Mouse (Mus musculus): ENCODE data around the gene Ehd2.

The Ehd2 gene

DNA sequence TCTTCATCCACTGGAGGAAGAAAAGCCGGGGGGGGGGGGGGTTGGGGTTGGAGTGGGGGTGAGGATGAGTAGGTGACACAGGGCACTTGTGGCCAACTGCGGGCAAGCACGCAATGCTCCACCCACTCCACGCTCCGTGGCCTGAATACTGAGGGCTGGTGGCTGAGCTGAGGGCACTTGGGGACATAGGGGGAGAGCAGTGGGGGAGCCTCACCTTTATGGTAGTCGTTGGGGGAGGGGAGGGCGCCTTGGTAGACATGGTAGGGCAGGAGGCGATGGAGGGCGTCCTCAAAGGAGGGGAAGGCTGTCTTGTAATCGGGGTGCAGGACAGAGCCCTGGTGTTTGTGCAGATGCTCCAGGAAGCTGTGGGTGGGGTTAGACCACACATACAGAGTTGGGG, 8.1 kb upstream of the Ehd2 start:
- no peak for DNase-seq (ENCODE audit: low spot score)

DNA sequence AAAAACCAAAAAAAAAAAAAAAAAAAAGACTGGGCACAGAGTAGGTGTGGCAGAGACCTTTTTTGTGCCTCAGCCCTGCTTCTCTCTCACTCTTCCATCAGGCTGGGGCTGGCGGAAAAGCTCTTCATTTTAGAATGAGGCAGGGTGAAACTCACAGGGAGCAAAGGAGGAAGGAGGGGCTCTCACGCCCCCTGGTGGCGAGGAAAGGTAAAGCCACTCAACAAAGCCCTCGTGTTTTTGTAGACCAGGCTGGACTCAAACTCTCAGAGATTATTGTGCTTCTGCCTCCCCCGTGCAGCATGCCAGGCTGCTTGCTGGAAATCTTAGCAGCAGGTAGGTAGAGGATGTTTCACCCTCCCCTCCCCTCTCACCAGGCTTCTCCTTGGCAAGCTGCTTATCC, 7.3 kb upstream of the Ehd2 start:
- peak; percentile 61 for DNase-seq (ENCODE audit: low spot score)

DNA sequence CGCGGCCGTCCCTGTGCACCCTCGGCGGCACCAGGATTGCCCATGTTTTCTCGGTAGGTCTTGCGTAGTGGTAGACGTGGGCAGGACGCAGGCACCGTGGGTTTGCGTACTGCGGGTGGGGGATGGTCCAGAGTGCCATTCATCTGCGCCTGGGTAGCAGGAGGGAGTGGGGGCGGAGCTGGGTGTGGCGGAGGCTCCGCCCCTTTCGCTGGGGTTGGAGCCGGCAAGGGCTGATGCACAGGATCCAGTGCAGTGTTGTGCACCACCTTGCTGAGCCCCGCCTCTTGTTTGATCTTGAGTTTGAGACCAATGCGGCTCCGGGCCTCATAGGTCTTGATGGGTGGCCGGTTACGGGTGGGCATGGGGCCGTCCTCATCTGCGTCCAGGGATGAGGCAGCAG, 4.9 kb upstream of the Ehd2 start:
- no peak for DNase-seq (ENCODE audit: low spot score)

DNA sequence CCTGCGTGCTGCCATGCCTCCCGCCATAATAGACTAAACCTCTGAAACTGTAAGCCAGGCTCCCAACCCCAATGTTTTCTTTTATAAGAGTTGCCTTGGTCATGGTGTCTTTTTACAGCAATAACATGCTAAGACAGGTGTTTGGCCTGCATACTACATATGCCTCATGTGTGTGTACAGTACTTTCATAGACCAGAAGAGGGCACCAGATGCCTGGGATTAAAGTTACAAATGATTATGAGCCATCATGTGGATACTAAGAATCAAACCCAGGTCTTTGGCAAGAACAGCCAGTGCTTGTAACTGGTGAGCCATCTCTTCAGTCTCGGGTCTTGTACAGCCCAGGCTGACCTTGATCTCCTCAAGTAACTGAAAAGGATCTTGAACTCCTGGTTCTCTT, 2.3 kb upstream of the Ehd2 start:
- no peak for DNase-seq (ENCODE audit: low spot score)

DNA sequence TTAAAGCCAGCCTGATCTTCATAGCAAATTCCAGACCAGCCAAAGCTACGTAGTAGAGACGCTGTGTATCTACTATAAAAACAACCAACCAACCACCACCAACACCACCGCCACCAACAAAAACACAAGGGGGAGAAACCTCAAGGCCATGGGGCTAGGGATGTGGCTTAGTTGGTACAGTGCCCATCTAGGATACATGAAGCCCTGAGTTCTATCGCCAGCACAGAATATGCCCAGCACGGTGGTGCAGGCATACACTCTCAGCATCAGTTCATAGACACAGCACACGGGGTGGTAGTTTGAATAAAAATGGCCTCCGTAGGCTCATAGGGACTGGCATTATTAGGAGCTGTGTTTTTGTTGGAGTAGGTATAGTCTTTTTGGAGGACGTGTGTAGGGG, 955 bp upstream of the Ehd2 start:
- no peak for DNase-seq (ENCODE audit: low spot score)

DNA sequence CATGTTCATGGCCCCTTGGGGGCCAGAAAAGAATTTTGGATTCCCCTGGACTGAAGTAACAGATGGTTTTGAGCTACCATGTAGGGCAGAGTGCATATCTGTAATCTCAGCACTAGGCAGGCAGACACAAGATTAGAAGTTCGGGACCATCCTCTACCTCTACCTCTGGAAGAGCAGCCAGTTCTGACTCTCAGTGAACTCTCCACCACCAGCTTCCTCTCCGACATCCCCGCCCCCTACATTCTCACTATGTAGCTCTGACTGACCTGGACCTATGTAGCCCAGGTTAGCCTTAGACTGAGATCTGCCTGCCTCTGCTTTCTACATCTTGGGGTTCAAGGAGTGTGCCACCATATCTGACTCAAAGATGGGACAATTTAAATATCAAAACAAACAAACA, 878 bp downstream of the Ehd2 start:
- DNase-seq (ENCODE audit: low spot score) = no peak

DNA sequence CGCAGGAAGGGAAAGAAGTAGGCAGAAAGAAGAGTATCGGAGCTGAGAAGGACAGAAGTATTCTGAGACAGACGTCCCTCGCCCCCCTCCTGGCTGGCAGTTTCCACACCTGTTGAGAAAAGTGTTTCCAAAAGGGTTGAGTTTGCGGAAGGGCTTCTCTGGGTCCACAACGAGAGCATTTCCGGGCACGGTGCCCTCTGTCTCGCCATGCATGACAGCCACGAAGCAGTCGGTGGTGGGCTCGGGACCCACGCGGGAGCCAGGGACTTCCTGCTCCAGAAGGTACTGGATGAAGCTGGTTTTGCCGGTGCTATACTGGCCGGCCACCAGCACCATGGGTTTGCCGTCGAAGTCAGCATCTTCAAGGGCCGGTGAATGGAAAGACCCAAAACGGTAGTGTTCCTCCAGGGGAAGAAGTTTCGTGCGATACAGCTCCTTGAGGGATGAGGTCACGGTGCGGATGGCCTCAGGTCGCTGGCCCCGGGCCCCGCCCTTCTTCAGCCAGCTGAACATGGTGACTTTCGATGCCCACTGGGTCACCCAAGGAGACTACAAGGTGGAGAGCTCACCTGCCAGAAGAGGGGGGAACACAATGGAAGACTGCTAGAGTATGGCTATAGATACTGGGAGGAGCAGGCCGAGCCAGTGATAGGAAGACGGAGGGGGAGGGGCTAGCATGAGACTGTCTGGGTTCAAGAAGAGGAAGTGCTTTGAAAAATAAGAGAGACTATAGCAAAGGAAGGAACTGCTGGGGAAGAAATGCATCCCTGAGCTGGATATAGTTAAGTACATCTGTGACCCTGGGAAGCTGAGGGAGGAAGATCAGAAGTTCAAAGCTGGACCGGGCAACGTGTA, 3.3 kb downstream of the Ehd2 start:
- DNase-seq (ENCODE audit: low spot score) = no peak

DNA sequence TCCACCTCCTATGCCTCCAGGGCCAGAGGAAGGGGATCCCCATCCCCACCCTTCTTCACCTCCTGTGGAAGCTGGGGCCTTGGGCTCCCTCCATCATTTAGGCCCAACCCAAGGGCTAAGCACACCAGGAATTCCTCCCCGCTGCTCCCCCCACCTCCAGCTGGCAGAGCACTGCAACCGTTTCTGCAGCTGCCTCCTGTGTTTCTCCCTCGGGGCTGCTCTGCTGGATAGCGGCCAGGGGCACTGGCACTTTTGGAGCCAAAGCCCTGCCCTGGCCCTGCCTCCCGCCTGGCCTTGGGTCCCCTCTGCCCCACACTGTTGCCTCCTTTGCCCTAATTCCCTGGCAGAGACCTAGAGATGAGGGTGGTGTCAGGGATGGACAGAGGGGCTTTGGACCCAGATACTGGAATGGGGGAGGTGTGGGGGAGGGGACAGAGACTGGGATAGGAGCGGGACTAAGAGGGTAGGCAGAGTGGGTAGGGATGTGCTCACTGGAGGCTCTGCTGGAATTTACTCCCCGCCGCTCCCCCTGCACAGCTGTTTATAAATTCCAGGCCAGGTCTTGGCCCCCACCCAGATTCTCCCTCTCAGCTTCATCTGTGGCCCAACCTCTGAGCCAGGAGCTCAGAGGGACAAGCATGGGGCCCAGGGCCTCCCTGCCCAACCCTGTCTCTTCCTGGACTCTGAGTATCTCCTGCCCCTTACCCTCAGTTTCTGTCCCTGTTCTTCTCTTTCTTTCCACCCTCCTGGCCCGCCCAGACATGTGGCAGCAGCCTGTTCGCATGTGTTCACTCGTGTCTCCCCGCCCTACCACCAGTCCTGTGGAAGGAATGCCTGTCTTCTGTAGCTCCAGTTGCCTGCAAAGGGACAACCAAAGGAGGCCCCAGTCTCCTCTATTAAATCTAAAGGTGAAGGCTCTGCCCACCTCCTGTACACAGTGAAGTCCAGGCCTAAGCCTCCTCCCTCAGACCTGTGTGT, 4.8 kb downstream of the Ehd2 start:
- peak; percentile 89 for DNase-seq (ENCODE audit: low spot score)

DNA sequence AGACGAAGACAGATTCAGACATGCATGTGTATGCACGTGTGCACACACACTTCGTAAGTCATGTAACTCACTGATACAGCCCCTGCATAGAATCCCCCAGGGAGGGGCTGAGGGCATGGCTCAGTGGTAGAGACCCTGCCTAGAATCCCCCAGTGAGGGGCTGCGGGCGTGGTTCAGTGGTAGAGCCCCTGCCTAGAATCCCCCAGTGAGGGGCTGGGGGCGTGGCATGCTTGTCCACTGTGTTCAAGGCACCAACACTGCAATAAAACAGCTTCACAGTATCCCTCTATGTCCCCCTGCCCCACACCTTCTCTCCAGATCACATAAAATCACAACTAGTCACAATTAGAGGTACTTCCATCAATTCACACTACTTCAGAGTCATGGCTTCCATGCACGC, 5.6 kb downstream of the Ehd2 start:
- DNase-seq (ENCODE audit: low spot score) = no peak

DNA sequence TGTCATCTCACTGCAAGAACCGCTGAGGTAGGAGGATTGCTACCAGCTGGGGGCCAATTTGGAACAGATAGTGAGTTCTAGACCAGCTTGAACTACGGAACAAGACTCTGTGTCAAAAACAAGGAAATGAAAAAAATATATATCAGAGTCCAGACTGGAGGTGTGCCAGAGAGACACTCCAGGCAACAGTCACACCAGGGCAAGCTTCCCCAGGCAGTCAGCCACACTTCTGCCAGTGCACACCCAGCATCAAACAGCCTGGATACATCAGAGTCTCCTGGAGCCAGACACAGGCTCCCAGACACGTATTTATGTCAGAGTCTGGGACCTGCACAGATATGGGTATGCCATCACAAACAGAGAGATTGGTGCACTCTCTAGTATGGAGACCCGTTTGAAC, 6.1 kb downstream of the Ehd2 start:
- DNase-seq (ENCODE audit: low spot score) = peak; percentile 28

DNA sequence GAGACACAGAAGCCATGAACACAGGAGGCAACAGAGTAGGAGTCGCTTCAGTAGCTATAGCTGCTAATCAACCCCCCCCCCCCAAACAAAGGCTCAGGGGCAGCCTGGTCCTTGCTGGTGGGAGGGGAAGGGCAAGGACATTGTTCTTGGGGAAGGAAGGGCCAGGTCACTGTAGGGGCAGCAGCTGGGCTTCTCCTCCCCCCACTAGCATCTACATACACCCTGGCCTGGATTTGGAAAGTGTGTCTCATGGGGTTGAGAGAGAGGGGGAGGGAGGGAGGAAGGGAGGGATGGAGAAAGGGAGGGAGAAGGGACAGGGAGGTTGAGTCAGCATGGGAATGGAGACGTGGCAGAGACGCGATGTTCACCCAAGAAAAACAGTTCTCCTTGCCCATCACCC, 6.7 kb downstream of the Ehd2 start:
- DNase-seq (ENCODE audit: low spot score) = no peak

DNA sequence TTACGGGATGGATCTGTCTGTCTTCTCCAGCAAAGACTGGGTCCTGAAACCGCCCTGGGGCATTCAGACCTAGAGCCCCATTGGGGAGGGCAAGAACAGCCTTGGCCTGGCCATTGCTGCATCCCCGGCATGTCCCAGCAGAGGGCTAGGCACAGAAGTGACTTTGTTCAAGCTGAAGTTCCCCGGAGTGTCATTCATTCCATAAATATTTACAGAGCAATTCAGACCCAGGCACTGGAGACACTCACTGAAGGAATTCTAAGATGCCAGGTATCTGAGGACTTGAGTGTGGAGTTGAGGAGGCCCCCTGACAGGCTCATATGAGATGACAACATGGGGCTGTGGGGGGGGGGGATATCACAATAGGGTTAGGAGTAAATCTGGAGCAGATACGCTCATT, 11.2 kb downstream of the Ehd2 start:
- DNase-seq (ENCODE audit: low spot score) = peak; percentile 70

DNA sequence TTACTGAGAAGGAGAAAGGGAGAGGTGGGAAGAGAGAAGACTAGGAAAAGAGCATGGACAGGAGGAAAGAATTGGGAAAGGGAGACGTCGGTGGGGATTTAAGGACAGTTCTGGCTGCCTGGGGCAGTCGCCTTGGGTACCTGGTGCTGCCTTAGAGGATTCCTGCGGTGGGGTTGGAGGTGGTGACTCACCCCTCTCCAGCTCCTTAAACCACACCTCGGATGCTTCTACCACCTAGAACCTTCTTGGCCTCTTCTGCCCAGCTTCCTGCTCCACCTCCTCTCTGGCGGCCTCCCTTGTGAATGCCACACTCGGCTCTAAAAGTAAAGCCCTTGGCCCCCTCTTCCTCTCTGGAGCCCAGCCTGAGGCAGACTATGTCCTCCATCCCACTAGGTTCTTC, 11.9 kb downstream of the Ehd2 start:
- peak; percentile 74 for DNase-seq (ENCODE audit: low spot score)

DNA sequence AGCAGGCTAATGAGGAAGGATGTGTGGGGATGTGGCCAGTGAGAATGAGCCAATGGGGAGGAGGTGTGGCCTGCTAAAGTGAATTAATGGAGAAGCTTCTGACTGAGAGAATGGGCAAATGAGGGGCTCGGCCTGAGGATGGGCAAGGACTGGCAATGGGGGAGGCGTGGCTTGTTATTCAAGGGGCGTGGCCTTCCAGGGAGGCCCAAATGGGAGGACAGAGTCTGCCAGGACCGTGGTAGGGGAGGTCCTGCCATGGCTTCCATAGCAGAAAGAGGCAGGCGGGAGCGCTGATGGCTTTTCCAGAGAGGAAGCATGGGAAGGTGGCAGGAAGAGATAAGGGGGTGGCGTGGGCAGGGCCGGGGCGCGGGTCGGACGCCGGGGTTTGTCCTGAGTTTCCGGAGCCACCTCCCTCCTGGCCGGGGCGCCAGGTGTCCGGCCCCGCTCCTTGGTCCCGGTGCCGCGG, 12.4 kb downstream of the Ehd2 start:
- peak; percentile 85 for DNase-seq (ENCODE audit: low spot score)

DNA sequence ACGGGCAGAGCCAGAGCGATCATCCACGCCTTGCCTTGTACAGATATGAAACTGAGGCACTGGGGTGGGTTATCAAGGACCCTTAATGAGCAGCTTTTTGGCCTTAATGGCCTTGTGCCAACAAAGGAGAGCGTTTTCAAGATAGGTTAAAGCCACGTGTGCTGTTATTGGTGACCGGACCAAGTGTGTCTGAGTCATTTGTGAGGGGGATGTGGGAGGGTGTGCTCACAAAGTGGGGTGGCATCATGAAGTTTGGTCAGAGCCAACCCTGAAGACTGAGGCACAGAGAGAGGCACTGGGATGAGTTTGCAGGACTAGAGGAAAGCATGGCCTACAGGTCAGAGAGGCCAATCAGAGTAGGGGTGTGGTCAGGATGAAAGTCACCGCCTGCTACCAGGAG, 12.9 kb downstream of the Ehd2 start:
- no peak for DNase-seq (ENCODE audit: low spot score)

DNA sequence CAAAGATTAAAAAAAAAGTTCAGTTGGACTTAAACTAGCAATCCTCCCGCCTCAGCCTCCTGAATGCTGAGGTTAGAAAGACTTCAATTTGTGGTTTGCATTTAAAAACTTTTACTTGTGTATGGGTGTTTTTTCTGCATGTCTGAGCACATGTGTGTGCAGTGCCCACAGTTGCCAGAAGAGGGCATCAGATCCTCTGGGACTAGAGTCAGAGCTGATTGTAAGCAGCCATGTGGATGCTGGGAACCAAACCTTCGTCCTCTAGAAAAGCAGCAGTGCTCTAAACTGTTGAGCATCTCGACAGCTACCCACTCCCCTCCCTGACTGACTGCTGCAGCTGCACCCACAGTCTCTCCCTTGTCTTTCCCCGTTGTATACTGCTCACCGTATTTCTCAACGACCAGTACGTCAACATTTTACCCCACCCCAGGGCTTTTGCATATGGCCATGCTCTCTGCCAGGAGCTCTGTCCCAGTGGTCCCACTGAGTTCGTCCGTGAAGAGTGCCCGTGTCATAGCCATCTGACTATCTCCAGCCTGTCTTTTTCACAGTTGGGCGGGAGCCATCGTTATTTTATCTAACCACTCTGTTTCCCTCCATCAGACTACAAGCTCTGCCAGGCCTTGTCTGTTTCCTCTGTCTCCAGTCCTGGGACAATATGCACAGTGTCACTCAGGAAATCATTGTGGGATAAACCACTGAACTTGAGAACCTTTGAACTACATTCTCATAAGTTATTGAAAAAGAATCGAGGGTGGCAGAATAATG, 13.9 kb downstream of the Ehd2 start:
- DNase-seq (ENCODE audit: low spot score) = no peak

DNA sequence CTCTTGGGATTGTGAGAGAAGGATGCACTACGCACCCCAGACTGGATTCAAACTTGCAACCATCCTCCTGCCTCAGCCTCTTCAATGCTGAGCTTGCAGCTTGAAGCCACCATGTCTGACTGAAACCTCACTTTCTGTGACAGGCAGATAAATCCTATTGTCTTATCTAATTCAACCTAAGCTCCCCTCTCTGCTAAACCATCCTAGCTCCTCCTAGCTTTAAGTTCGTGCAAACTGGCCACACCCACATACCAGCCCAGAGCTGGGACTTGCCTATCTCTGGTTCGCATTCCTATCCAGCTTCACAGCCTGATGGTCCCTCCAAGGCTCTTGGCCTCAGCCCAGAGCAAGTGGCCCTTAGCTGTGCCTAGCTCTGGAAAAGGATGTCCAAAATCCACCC, 15.0 kb downstream of the Ehd2 start:
- no peak for DNase-seq (ENCODE audit: low spot score)

DNA sequence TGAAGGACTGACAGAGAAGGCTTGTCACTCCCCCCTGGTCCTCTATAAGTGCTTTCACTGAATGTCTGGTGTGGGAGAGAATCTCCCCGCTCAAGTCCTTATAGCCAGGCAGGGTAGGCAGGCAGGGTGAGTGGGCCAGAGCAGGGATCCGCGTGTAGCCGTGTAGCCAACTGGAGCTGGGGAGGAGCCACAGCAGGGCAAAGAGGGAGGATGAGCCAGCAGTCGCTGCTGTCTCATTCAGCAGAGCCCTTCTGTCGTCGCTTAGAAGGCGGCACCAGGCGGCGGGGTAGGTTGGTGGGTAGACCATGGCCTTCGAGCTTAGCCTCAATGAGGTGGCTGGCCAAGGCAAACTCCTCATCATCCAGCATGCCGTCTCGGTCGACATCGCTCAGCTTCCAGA, 17.4 kb downstream of the Ehd2 start:
- no peak for DNase-seq (ENCODE audit: low spot score)

DNA sequence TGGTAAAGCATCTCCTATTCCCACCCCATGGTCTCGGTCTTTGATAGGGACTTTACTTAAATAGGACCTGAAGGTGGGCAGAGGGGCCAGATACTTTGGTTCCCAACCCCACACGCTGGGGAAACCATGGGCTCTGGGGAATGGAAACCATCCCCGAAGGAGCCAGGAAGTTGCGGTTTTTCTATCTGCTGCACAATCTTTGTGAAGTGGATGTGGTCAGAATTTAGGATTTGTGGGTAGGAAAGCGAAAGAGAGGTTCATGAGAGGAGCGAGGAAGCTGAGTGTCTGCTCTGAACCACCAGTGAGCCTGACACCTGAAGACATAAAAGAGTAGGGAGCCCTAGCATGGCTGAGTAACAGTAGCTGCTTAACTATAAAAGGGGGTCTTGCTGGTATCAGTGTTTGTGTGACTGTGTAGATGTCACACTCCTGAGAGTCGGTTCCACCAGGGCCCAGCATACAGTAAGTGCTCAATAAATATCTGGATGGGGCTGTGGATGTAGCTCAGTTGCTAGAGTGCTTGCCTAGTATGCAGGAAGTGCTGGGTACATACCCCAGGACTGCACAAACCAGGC, 18.1 kb downstream of the Ehd2 start:
- DNase-seq (ENCODE audit: low spot score) = no peak

DNA sequence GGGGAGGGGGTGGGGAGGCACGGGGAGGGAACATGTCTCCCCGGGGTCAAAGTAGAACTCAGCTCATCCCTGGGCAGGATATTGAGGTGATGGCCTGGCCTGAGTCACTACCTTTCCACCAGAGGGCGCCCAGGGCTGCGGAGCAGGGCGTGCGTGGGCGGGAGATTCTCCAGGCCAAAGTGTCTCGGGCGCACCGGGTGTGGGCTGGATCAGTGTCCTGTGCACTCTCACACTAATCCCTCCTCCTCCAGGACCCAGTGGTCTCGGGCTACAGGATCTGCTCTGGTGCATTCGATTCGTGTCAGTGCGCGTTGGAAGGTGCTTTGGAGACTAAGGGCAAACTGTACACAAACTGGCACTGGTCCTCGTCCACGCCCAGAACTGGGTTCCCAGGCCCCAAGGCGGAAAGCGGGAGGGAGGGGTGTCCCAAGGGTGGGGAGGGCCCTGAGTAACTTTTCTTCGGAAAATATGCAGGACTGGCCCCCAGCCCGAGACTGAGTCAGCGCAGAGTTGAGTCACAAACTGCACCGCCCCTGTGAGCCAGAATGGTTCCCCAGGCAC, 18.9 kb downstream of the Ehd2 start:
- DNase-seq (ENCODE audit: low spot score) = peak; percentile 88

DNA sequence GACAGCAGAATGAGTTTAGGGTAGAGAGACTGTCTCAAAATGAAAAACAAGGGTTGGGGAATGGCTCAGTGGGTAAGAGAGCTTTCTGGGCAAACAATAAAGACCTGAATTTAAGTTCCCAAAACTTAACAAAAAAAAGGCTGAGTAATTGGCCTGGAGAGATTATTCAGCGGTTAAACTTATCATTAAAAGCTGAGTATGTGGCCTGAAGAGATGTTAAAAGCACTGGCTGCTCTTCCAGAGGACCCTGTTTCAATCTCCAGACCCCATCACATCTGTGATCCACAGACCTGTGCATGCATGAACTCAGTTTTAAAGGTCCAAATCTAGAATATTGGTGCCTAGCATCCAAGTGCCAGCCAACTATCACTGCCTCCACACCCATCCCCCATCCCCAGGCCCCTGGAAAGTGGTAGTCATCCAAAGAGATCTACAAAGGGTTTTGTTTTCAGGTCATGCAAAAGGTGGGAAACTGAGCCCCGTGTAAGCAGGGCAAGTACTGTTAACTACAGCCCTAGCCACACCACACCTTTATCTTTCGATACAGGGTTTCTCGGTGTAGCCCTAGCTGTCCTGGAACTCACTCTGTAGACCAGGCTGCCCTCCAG, 19.6 kb downstream of the Ehd2 start:
- DNase-seq (ENCODE audit: low spot score) = no peak
